Mouse (Mus musculus): ENCODE results near the gene Sept12.

The Sept12 gene

GRCm38 (mm10) chr16:4976180-4976579 lies 21.5 kb downstream of the Sept12 start:
- no peak for DNase-seq (ENCODE audit: low spot score in 2 of 2)

GRCm38 (mm10) chr16:4974521-4974920 lies 23.1 kb downstream of the Sept12 start:
- no peak for DNase-seq (ENCODE audit: low spot score in 2 of 2)

GRCm38 (mm10) chr16:4971626-4972025 lies 26.0 kb downstream of the Sept12 start:
- peak; percentile 30 to 46 for DNase-seq (ENCODE audit: low spot score in 2 of 2)

DNA sequence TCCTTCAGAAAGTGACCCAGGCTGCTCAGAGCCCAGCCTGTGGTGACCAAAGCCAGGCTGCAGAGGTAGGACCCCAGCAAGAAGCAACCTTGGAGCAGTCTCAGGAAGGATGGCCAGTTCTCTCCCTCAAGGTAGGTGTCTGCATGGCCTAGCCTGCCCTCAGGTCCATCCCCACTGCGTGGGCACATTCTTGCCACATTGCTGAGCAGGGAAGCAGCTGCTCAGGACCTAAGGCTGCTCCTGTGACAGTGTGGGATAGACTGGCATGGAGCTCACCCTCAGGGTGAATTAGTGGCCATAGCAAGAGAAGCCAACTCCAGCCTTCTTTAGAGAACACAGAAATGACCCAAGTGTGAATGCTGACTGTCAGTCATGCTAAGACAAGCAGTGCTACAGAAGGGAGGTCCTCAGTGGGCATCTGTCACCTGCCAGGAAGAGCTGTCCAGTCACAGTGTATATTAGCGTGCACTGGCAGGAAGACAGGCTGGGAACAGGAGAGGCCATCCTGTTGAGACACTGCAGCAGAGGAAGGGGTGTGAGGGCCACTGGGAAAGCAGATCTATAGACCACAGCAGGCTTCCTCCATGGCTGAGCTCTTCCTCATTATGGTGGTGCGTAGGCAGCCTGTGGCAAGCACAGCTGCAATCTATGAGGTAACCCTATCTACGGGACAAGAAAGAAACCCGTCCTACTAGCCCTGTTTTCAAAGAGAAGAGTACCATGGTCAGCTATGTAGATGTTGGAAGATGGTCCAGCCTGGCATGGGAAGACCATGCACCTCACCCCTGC lies 28.4 kb downstream of the Sept12 start:
- peak; percentile 65 to 66 for DNase-seq (ENCODE audit: low spot score in 2 of 2)

DNA sequence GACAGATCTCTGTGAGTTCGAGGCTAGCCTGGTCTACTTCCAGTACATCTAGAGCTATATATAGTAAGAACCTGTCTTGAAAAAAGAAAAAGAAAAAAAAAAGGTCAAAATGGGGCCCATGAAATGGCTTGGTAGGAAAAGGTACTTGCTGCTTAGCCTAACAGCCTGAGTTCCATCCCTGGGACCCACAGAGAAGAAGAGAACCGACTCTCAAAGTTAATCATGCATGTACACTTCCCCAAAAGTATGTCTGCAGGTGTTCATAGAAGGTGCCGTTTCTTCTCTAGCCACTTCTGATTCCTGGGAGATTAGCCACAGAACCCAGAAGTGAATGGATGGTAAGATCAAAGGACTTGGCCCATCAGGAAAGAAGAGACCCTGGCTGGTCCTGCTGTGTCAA lies 29.2 kb downstream of the Sept12 start:
- DNase-seq (ENCODE audit: low spot score in 2 of 2) = peak; percentile 17 to 23

- no peak for DNase-seq (ENCODE audit: low spot score in 2 of 2)
These were observed 32.1 kb downstream of the Sept12 start for GRCm38 (mm10) chr16:4965392-4966129.

DNA sequence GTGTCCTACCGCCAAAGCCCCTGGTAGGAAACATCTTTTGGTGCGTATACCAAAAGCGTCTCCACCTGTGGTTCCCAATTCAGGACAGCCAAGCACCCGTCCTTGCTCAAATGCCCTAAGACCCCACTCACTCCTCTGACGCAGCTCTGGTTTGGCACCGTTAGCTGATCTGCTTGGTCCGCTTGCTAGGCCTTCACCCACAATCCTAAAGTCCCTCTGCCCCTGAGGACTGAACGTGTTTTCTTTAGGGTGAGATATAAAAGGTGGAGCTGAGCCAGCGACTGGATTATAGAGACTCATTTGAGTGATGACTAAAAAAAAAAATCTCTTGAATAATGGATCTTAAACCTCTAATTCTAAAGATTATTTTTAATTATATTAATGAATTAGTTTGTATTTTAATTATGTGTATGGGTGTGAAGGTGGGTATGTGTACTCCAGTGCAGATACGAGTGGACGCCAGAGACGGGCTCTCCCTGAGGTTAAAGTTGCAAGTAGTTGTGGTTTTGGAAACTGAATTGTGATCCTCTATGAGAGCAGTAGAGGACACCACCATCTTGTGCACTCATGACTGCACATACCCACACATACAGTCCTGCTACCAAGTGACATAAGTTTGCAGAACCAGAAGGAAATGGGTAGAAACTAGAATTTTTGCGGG lies 32.8 kb downstream of the Sept12 start:
- DNase-seq (ENCODE audit: low spot score in 2 of 2) = no peak

DNA sequence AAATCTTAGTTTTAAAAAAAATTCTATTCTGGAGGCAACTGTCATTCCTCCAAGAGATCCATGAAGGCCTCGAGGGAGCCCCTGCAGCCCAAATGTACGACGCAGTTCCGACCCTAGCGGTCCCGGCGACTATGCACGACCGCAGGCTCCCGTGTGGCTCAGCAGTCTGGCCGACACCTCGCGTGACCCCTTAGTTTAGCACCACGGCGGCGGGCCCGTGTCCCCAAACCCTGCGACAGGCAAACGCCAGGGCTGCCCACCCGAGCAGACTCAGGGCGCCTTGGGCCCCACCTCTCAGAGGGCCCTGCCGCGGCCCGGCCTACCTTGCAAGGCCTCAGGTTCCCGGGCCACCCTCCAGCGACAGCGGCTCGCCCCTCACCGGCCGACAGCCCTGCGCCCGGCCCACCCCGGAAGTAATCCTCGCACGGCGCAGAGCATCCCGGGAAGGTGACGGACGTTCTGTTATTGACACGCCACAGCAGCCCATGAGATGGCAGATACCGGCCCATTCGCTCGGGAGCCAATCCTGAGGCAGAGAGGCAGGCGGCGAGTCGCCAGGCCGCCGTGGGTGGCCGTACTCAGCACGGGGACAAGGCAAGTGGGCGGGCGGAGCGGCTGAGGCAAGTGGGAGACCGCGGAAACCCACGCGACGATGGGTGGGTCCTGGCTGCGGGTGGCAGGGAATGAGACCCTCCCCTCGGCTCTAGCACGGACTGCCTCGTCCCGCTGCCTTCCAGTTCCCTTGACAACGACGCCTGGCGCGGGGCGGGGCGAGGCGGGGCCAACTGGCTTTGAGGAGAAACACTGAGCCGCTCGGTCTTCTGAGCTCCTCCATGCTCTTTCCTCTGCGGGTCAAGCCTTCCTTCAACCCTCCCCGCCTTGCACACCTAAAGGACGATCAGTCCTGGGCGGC lies 33.6 kb downstream of the Sept12 start, which contains the start of gene Anks3:
Anks3 (minus strand) TSS at position 409 of the 913 bp plus-strand sequence.
- peak; percentile 95 to 96 for DNase-seq (ENCODE audit: low spot score in 2 of 2)

- DNase-seq (ENCODE audit: low spot score in 2 of 2) = no peak
These were observed 34.3 kb downstream of the Sept12 start for GRCm38 (mm10) chr16:4963346-4963745.

GRCm38 (mm10) chr16:4960260-4960659 lies 37.4 kb downstream of the Sept12 start:
- no peak for DNase-seq (ENCODE audit: low spot score in 2 of 2)

DNA sequence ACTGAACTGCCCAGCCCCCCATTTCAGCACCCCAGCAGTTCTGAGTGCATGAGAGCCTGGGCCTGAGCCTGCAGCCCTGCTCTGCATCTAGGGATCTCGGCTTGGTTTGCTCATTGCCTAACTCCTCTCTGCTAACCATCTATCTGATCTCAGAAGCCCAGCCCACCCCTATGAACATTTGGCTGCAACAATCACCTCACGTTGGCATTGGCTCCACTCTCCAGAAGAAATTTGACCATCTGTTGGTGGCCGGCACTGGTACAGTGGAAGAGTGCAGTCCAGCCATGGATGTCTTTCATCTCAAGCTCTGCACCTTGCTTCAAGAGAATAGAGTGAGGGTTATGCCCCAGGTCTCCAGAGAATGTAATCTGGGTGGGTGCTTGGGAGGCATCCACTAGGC lies 40.2 kb downstream of the Sept12 start:
- no peak for DNase-seq (ENCODE audit: low spot score in 2 of 2)

DNA sequence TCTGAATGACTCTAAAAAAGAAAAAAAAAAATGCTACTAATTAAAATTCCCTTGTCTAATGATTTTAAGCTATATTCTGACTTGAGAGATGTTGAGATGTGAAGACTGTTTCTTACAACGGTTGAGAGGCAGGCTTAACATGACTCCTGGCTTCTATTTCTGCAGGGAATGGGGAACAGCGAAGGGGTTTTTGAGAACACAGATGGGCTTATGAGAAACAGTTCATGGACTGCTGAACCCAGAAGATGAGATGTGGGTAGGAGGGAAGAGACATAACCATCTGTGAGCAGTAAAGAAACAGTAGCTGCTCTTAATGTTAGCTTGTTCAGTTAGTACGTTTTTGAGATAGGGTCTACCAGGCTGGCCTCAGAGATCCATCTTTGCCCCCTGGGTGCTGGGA lies 41.0 kb downstream of the Sept12 start:
- DNase-seq (ENCODE audit: low spot score in 2 of 2) = no peak

DNA sequence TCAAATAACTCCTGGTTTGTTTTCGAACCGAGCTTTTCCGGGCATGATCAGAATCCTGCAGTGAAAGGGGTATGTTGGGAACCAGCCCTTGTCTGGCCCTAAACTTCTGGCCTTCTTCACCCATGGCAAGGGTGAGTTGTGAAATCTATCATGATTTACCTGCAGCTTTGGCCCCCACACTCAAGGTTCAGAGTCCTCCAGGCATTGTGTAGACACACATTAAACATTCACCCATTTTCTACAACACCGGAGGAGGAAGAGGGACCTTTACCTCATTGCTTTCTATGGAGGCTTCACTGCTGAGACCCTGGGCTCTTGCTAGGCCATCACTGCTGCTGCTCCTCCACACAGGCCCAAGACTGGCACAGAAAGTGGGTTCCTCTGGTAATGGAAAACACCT lies 50.3 kb downstream of the Sept12 start:
- no peak for DNase-seq (ENCODE audit: low spot score in 2 of 2)

GRCm38 (mm10) chr16:4946155-4946554 lies 51.5 kb downstream of the Sept12 start:
- DNase-seq (ENCODE audit: low spot score in 2 of 2) = no peak

- DNase-seq (ENCODE audit: low spot score in 2 of 2) = no peak
These were observed 52.2 kb downstream of the Sept12 start for GRCm38 (mm10) chr16:4945415-4945814.

DNA sequence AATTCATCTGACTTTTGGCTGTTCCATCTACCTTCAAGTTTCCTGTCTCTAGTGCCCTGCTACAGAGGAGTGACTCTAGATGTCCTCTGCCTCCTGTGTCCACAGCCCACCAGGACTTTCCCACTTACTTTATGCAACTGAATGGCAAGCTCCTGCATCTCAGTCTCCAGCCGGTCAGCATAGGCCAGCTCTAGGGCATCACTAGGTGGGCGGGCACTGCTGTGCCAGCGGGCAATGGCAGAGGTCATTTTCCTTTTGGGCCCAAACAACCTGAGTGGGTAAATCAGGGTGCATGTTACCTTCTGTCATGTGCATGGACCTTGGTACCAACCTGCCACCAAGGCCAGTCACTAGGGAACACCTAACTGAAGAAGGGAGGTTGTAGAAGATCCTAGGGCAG lies 54.2 kb downstream of the Sept12 start:
- DNase-seq (ENCODE audit: low spot score in 2 of 2) = no peak

GRCm38 (mm10) chr16:4942868-4943267 lies 54.8 kb downstream of the Sept12 start:
- DNase-seq (ENCODE audit: low spot score in 2 of 2) = no peak

- DNase-seq (ENCODE audit: low spot score in 2 of 2) = no peak
These were observed 56.6 kb downstream of the Sept12 start for GRCm38 (mm10) chr16:4941016-4941415.

- DNase-seq (ENCODE audit: low spot score in 2 of 2) = no peak
These were observed 57.3 kb downstream of the Sept12 start for GRCm38 (mm10) chr16:4940311-4940850.

- no peak for DNase-seq (ENCODE audit: low spot score in 2 of 2)
These were observed 58.2 kb downstream of the Sept12 start for GRCm38 (mm10) chr16:4939412-4939811.

DNA sequence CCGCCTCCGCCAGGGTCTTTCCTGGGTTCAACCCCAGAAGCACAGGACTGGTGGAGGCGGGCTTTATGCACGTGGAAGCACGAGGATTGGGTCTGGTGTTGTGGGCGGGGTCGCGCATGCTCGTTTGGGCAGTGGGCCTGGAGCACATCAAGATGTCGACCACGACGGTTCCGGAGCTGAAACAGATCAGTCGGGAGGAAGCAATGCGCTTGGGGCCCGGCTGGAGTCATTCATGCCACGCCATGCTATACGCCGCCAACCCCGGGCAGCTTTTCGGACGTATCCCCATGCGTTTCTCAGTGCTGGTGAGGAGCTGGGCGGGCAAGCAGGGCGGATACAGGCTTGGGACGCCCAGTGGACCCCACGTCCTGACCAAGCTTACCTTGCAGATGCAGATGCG lies 58.7 kb downstream of the Sept12 start:
- DNase-seq (ENCODE audit: low spot score in 2 of 2) = peak; percentile 95 to 97

All from spleen, postnatal 36 days (tissue).